Mouse (Mus musculus) natural killer cell, adult 2 months (primary cell): ENCODE results near the gene Ccdc174.
"Not testable (repeated sequence)": the region's sequence is repeated elsewhere in the genome, so short reads cannot be mapped to it uniquely, and the experiment has no call there.

ENCODE experiments used
- DNase-seq, 2 experiments: peaks; one replicate each; pipeline ENCODE4 v3.0.0; 2022; ENCODE audit warnings: low spot score in 2 of 2

Gene Ccdc174

GRCm38 (mm10) chr6:91877885-91878651 is at the start of gene Ccdc174:
Gene Ccdc174 (plus strand): TSS chr6:91878053.
- DNase-seq: peak; percentile 89 to 92

DNA sequence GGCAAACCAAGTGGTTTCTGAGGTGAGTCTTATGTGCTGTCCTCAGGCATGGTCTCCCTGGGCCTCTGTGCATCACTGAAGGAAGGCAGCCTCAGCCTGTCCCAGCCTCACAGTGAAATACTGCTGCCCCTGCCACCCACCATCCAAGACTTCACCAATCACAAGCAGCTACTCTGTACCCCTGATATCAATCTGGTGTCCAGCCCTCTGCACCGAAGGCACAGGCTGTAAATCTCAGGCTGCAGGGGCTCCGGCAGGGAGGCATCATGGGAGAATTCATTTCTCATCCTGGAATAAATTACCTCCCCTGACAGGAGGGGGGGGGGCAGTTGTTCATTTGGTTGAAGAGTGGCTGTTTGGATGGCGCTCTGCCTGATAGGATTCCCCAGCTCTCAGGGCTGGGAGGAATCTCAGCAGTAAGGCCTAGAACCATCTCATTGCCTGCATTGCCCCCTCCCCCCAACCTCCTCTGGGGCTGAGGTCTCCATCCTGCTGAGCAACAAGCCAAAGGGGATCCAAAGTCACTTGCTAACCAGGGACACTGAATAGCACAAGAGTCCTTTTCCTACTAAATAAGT is 44.9 kb upstream of the Ccdc174 start:
- no peak for DNase-seq

DNA sequence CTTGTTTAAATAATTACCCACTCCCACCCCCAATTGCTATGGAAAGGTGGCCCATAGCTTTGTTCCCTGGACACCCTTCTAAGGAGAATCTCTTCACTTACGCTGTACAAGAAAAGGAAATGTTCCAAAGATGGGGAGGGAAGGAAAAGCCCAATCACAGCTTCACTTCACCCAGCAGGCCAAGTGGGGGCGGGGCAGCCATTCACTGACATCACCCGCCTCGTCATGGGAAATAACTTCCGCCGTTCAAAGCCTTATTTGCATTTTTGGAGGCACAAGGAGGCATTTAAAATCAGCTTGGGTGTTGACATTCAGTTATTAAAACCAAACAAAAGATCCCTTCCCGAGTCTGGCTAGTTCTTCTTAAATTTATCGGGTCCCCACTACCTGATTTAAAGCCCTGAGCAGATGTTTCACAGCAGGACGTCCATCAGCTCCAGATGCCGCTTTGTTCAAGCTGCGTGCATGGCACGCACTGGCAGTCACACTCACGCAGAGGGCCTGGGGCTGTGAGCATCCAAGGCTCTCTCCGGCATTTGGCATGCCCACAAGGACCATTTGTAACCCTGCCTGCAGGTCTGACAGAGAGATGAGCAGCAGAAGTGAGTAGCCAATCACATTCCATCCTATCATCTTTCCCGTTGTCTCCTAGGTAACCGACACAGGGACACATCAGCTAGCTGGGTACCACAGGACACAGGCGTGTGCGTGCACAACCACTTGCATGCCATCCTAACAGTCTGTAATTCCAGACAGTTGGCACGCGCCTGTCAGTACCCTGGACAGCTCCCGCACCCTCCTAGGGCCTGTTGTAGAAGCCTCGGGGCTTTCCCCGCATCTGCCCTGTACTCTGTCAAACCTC is 38.6 kb upstream of the Ccdc174 start:
- DNase-seq: peak; percentile 2 to 3

GRCm38 (mm10) chr6:91842897-91843627 is 34.8 kb upstream of the Ccdc174 start:
- no peak for DNase-seq

DNA sequence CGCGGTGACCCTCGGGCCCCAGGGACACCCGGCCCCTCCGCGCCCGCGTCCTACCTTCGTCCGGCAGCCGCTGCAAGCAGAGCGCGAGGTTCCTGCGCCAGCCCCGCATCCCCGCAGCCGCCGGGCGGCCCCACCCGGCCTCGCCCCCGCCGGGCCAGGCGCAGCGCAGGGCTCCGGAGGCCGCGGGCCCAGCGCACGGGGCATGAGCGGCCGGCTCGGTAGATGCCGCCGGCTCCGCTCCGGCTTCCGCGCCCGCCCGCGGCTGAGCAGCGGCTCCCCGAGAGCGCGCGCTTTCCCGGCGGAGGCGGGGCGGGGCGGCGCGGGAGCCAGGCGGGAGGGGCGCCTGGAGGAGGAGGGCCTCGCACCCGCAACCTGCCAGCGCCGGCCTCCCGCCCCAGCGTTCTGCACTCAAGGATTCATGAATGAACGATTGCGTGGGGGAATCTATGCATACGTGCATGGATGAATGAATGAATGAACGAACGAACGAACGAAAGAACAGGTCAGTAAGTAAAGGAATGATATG is 34.2 kb upstream of the Ccdc174 start:
- DNase-seq: no peak

GRCm38 (mm10) chr6:91852550-91852949 is 25.3 kb upstream of the Ccdc174 start:
- DNase-seq: no peak

DNA sequence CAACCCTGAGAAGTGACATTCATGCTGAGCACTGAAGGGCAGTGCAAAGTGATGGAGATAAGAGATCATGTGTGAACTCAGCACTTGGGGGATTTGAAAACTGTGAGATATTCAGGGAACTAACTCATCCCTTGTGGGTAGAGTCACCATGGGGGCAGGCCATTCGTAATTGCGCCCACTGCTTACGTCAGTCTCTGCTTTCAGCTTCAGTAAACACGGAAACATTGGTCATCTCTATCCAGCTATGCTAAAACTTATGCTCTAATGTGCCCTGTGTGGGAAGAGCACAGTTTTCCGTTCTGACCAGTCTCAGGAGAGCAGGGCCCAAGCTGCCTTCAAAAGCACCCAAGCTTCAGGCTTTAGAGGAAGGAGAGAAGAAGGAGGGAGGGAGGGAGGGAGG is 19.5 kb upstream of the Ccdc174 start:
- DNase-seq: no peak

GRCm38 (mm10) chr6:91862848-91863247 is 15.0 kb upstream of the Ccdc174 start:
- no peak for DNase-seq

DNA sequence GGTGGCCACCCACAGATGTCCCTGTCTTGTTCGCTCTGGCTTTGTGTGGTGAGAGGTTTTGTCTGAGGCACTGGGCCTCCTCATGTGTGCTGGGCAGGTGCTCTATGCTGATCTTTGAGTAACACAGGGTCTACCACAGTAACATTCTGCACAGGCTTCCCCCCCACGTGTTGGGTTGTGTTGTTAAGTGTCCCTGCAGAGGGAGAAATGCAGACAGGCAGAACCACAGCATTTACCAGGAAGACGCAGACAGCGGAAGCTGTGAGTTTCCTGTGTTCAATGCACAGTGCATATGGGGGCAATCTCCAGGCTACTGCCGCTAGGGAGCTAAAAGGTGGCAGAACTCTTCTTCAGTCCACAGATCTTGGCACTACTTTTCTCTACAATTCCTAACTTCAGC is 13.3 kb upstream of the Ccdc174 start:
- no peak for DNase-seq

- DNase-seq: no peak
These were observed 12.3 kb upstream of the Ccdc174 start for GRCm38 (mm10) chr6:91865601-91866000.

- no peak for DNase-seq
These were observed 9.8 kb upstream of the Ccdc174 start for GRCm38 (mm10) chr6:91868091-91868490.

GRCm38 (mm10) chr6:91872781-91873180 is 5.1 kb upstream of the Ccdc174 start:
- no peak for DNase-seq

GRCm38 (mm10) chr6:91883859-91884258 is 6.0 kb downstream of the Ccdc174 start:
- no peak for DNase-seq

GRCm38 (mm10) chr6:91889255-91889906 is 11.5 kb downstream of the Ccdc174 start:
- DNase-seq: no peak

DNA sequence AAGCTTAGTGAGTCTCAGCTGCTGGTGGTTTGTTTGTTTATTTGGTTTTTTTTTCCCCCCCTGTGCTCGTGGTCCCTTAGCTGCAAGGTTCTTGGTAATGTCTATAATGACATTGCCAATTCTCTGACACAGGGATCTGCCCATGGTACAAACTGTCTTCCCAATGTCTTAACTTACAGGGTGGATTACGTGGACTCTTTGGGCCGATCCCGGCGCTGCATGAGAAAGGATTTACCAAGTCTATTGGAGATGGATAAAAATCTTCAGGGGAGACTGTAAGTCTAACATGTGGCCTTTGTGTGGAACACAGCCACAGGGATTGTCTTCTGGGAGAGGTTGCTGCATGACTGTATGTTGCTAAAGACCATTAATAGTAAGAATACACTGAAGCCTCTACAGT is 12.8 kb downstream of the Ccdc174 start:
- DNase-seq: no peak

DNA sequence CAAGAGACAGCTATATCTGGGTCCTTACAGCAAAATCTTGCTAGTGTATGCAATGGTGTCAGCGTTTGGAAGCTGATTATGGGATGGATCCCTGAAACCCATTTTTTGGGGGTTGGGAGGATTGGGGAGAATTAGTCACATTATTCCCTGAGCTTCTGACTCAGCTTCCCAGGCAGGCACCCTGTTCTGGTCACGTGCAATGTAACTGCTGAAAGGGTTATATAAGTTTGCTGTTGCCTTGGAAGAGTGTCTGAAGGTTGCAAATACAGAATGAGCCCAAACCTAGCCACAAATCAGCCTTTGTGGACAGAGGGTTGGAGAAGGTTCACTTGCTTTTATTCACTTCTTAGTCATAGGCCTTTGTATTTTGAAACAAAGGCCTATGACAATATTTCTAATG is 13.9 kb downstream of the Ccdc174 start:
- DNase-seq: no peak

- DNase-seq: no peak
These were observed 18.9 kb downstream of the Ccdc174 start for GRCm38 (mm10) chr6:91896783-91897182.

DNA sequence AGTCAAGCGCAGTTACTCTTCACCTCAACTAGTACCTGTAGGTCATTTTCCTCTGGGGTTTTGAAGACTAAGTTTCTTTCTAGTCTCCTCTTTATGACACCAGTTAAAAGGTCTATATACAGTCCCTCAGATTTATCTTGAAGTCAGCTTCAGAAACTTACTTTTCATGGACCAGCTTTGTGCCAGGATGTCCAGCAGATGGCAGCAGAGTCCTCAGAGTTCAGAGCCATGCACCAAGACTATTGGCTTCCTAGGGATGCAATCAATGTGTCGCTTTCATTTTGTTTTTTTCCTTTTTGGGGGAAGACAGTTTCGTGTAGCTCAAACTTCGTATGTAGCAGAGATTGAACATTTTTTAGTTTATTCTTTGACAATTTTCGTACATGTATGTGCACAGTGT is 23.7 kb downstream of the Ccdc174 start:
- peak; percentile 31 to 57 for DNase-seq

DNA sequence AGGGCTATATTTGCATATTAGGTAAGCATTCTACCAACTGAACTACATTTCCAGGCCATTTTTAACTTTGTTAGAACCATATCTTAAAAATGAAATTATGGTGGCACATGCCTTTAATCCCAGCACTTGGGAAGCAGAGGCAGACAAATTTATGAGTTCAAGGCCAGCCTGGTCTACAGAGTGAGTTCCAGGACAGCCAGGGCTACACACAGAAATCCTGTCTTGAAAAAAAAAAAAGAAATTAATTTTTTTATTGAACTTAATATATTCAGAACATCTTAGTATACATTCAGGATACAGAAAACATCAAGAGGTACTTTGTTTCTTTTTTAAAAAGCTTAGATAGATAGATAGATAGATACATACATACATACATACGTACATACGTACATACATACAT is 24.7 kb downstream of the Ccdc174 start, which contains the start of gene 4930590J08Rik:
TSS of gene 4930590J08Rik (plus strand) at position 301 of the 400 bp plus-strand sequence.
- DNase-seq: not testable (repeated sequence)

GRCm38 (mm10) chr6:91914011-91914410 is 36.2 kb downstream of the Ccdc174 start:
- DNase-seq: no peak

DNA sequence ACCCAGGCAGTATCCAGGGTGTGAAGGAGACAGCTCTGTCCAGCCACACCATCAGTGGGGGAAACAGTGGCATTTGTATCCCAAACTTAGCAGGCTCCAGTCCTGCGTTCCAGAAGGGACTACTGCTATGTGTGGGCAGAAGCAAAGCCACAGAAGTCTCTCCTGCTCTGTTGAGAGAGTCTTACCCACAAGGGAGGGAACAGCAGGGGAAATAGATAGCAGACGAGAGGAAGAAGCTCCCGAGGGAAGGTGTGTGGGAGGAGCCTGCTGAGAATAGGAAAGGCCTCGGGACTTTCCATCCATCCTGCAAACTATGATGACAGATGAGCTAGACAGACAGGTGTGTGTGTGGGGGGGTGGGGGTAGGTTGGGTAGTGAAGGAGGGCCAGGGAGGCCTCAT is 39.4 kb downstream of the Ccdc174 start:
- no peak for DNase-seq
